9 mouse cellular contexts compared by ENCODE assay signal in the genomic region with DNA sequence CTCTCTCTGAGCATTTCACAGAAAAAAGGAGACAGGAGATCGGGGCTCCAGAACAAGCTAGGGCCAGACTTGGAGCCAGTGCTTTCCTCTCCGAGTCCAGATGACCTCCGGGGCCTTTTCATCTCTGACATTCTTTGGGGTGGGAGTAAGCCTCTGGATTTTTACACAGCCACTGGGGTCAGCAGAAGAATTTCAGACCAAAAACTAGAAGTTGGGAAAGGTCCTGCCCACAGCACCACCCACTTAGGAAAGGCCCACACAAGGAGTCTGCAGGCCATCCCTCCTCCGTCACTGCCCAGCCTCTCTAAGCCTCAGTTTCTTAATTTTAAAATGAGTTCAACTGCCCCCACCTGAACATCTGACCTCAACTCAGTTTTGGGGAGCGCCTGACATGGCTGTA. TPM values are rescaled to one million over a fixed set of nuclear protein-coding genes. Genes with fewer than 3 reads are reported as not detected.
A peak's percentile ranks its signal among the peaks of the same experiment; 100 is the strongest.
DNase-seq lines count a peak whose midpoint lies in the region; ATAC-seq and TF ChIP-seq lines count a peak whose summit lies in the region.
"Had no signal": no experiment of that assay in that cellular context is flagged by ENCODE, and none has a peak within 500 bp of the region (broad histone marks: within the 10 kb centered on the region; RNA-seq: fewer than 3 reads in every experiment).

No protein-coding gene starts in this region.

- no peaks in the 10 kb centered on the region for H3K27me3 ChIP-seq in lung, embryonic 14.5 days (ENCODE audit: insufficient read depth, low read length)
- no peaks in the 10 kb centered on the region for H3K27me3 ChIP-seq in forebrain, embryonic 16.5 days (replicated peaks; ENCODE audit: control insufficient read depth, insufficient read depth, low read length)
- H3K27me3 ChIP-seq in neural tube, embryonic 13.5 days = no peaks in the 10 kb centered on the region

- DNase-seq in lung, embryonic 14.5 days = peak; percentile 50
- DNase-seq in lung, adult 18-20 months = no peak
- DNase-seq in kidney, postnatal 14 days = peak; percentile 59
- no peak for DNase-seq in adrenal gland, adult 8-10 months
- DNase-seq in right cerebral cortex, postnatal 4 days = no peak
- no peak for DNase-seq in frontal cortex, postnatal 36 days (ENCODE audit: low spot score in 2 of 2)
- DNase-seq: lung, postnatal 36 days had no signal

- H3K4me2 ChIP-seq in lung, embryonic 14.5 days = peak overlapping the region; percentile 98
- H3K4me2 ChIP-seq in forebrain, embryonic 16.5 days (ENCODE audit: low read length) = peak overlapping the region; percentile 100
- peak overlapping the region; percentile 99 for H3K4me2 ChIP-seq in neural tube, embryonic 13.5 days

- H3K36me3 ChIP-seq in lung, embryonic 14.5 days (ENCODE audit: insufficient read depth) = no peaks in the 10 kb centered on the region
- H3K36me3 ChIP-seq in forebrain, embryonic 16.5 days (ENCODE audit: control insufficient read depth, insufficient read depth) = no peaks in the 10 kb centered on the region
- H3K36me3 ChIP-seq in neural tube, embryonic 13.5 days = no peaks in the 10 kb centered on the region

- H3K9me3 ChIP-seq in lung, embryonic 14.5 days (ENCODE audit: low read depth, low read length) = no peaks in the 10 kb centered on the region
- no peaks in the 10 kb centered on the region for H3K9me3 ChIP-seq in forebrain, embryonic 16.5 days (ENCODE audit: control insufficient read depth, low read length)
- no peaks in the 10 kb centered on the region for H3K9me3 ChIP-seq in neural tube, embryonic 13.5 days

- H3K4me1 ChIP-seq in lung, embryonic 14.5 days (ENCODE audit: insufficient read depth) = peaks cover 22% of the 10 kb centered on the region
- peaks cover 45% of the 10 kb centered on the region for H3K4me1 ChIP-seq in forebrain, embryonic 16.5 days (replicated peaks; ENCODE audit: control insufficient read depth, insufficient read depth, low read length)
- peaks cover 71% of the 10 kb centered on the region for H3K4me1 ChIP-seq in neural tube, embryonic 13.5 days (replicated peaks)

- H3K9ac ChIP-seq in lung, embryonic 14.5 days = peak overlapping the region; percentile 99
- H3K9ac ChIP-seq in forebrain, embryonic 16.5 days (replicated peaks; ENCODE audit: low read depth, low read length) = peak overlapping the region; percentile 96; the same call in 1 of the 2 replicates
- peak overlapping the region; percentile 99 for H3K9ac ChIP-seq in neural tube, embryonic 13.5 days

- H3K27ac ChIP-seq in lung, embryonic 14.5 days (ENCODE audit: low read depth) = peak overlapping the region; percentile 37
- no peak overlapping the region for H3K27ac ChIP-seq in forebrain, embryonic 16.5 days (ENCODE audit: low read length)
- peak overlapping the region; percentile 98 for H3K27ac ChIP-seq in neural tube, embryonic 13.5 days (replicated peaks)

- no peak for TF ChIP-seq CTCF in lung, embryonic 14.5 days (IDR thresholded peaks at IDR 0.05; ENCODE audit: low read depth)

- WGBS in lung, embryonic 14.5 days = 34% methylated on average over 5 of the region's 5 CpGs
- WGBS in forebrain, embryonic 16.5 days = 66% methylated on average over 5 of the region's 5 CpGs
- WGBS in neural tube, embryonic 13.5 days = 64% methylated on average over 5 of the region's 5 CpGs

- peak overlapping the region; percentile 70 for H3K4me3 ChIP-seq in lung, embryonic 14.5 days (ENCODE audit: low read depth, low read length)
- peak overlapping the region; percentile 57 for H3K4me3 ChIP-seq in forebrain, embryonic 16.5 days (replicated peaks; ENCODE audit: low read length)
- peak overlapping the region; percentile 90 for H3K4me3 ChIP-seq in neural tube, embryonic 13.5 days

- ATAC-seq in lung, embryonic 14.5 days (ENCODE audit: insufficient read depth) = no peak
- ATAC-seq in forebrain, embryonic 16.5 days = no peak
- ATAC-seq in neural tube, embryonic 13.5 days (ENCODE audit: low read depth) = no peak

RNA-seq across cellular contexts. Expression of a gene that starts 2.3 kb away (rescaled TPM):
- 41.9 and 48.0 TPM in 2 replicates for polyA plus RNA-seq in lung, embryonic 14.5 days (2014; fragmentation: Nextera tagmentation; extraction: Ambion mirVana)
- 45.2 and 47.6 TPM in 2 replicates for polyA plus RNA-seq in forebrain, embryonic 16.5 days (2015; fragmentation: Nextera tagmentation; extraction: Ambion mirVana)
- 37.5 and 43.1 TPM in 2 replicates for polyA plus RNA-seq in neural tube, embryonic 13.5 days (2015; fragmentation: Nextera tagmentation; extraction: Ambion mirVana)
- 10 to 100 TPM; 22.1 to 36.6 (median 27.9) TPM for total RNA-seq in adrenal gland, adult 8-10 months (2022)

RNA-seq across cellular contexts. Expression of a gene that starts 48.4 kb away (rescaled TPM):
- polyA plus RNA-seq in lung, embryonic 14.5 days (2014; fragmentation: Nextera tagmentation; extraction: Ambion mirVana) = 0.17 and 0.30 TPM in 2 replicates
- 0.43 and 0.63 TPM in 2 replicates for polyA plus RNA-seq in forebrain, embryonic 16.5 days (2015; fragmentation: Nextera tagmentation; extraction: Ambion mirVana)
- polyA plus RNA-seq in neural tube, embryonic 13.5 days (2015; fragmentation: Nextera tagmentation; extraction: Ambion mirVana) = 0.46 and 0.70 TPM in 2 replicates
- under 1 TPM; 0.14 to 0.34 (median 0.15) TPM for total RNA-seq in adrenal gland, adult 8-10 months (2022)

Comparison
In these comparisons a context has a peak if more than half of its experiments do, and no peak if none do; other contexts are left out.
1. DNase-seq: peak in lung, embryonic 14.5 days (single experiment) and kidney, postnatal 14 days (single experiment); none in lung, adult 18-20 months (0 of 2), adrenal gland, adult 8-10 months (single experiment), right cerebral cortex, postnatal 4 days (single experiment) and frontal cortex, postnatal 36 days (0 of 2).
2. Peak in every context shown above with its lines, with median percentiles within 50 percentile points of each other: H3K4me2 ChIP-seq, H3K4me3 ChIP-seq and H3K9ac ChIP-seq.